Mouse (Mus musculus) lung, embryonic 14.5 days (tissue): ENCODE data around the gene Tbcd. TPM values are rescaled to one million over a fixed set of nuclear protein-coding genes. Genes with fewer than 3 reads are reported as not detected.
A peak's percentile ranks its signal among the peaks of the same experiment; 100 is the strongest.

ENCODE experiments used
- ATAC-seq: fragments of 200-750 bp; cut with Nextera tagmentation; 2 replicates; pipeline ENCODE4 v1.8.0; 2017; ENCODE audit warnings: mild to moderate bottlenecking, moderate TSS enrichment, moderate library complexity; ENCODE audit not compliant: insufficient read depth
- DNase-seq: peaks from one replicate; pipeline ENCODE4 v3.0.0-alpha.2; 2015
- H3K27ac ChIP-seq: fragments of 300-500 bp; sonication (generic); 2 replicates; pipeline ENCODE4 v1.5.1; 2014; ENCODE audit warnings: low read depth, mild to moderate bottlenecking, moderate library complexity
- H3K27me3 ChIP-seq: fragments of 300-500 bp; sonication (generic); 2 replicates; pipeline ENCODE4 v1.6.1; 2014; ENCODE audit warnings: low read length, control low read depth; ENCODE audit not compliant: insufficient read depth
- H3K36me3 ChIP-seq: fragments of 300-500 bp; sonication (generic); 2 replicates; pipeline ENCODE4 v1.6.1; 2014; ENCODE audit warnings: control low read depth; ENCODE audit not compliant: insufficient read depth
- H3K4me1 ChIP-seq: fragments of 300-500 bp; sonication (generic); 2 replicates; pipeline ENCODE4 v1.6.1; 2014; ENCODE audit warnings: antibody characterized with exemption, control low read depth; ENCODE audit not compliant: insufficient read depth
- H3K4me2 ChIP-seq: fragments of 300-500 bp; sonication (generic); 2 replicates; pipeline ENCODE4 v1.6.1; 2014; ENCODE audit warnings: mild to moderate bottlenecking
- H3K4me3 ChIP-seq: fragments of 300-500 bp; sonication (generic); 2 replicates; pipeline ENCODE4 v1.5.1; 2014; ENCODE audit warnings: low read depth, low read length
- H3K9ac ChIP-seq: fragments of 300-500 bp; sonication (generic); 2 replicates; pipeline ENCODE4 v1.6.1; 2014
- H3K9me3 ChIP-seq: fragments of 300-500 bp; sonication (generic); 2 replicates; pipeline ENCODE4 v1.6.1; 2016; ENCODE audit warnings: low read depth, low read length, control low read depth
- CTCF ChIP-seq: IDR thresholded peaks from 2 replicates; pipeline ENCODE4 v1.5.1; 2016; ENCODE audit warnings: antibody characterized with exemption, low read depth
- WGBS: fragments of 180-500 bp; shearing (Covaris S2); extraction: QIAGEN DNeasy Blood & Tissue Kit; methylation state at CpG from one replicate; pipeline ENCODE4 v1.1.7; 2014; 5-methylcytosine and 5-hydroxymethylcytosine counted together
- polyA plus RNA-seq: library from polyadenylated mRNA; unstranded; fragments of >200 nt; fragmentation: Nextera tagmentation; extraction: Ambion mirVana; gene quantifications from 2 replicates; pipeline ENCODE4 v1.2.1, GENCODE M21; 2014

Tbcd gene
- polyA plus RNA-seq, 1 experiment from 2014 or later: 41.3 TPM

- peak; percentile 56; the same call in 1 of the 2 replicates for ATAC-seq
- Histone ChIP-seq H3K9ac (no peak overlapping the region), H3K9me3 (no peaks in the 10 kb centered on the region)
These were observed 24.1 kb downstream of the Tbcd start for GRCm38 (mm10) chr11:121475699-121476415.

DNA sequence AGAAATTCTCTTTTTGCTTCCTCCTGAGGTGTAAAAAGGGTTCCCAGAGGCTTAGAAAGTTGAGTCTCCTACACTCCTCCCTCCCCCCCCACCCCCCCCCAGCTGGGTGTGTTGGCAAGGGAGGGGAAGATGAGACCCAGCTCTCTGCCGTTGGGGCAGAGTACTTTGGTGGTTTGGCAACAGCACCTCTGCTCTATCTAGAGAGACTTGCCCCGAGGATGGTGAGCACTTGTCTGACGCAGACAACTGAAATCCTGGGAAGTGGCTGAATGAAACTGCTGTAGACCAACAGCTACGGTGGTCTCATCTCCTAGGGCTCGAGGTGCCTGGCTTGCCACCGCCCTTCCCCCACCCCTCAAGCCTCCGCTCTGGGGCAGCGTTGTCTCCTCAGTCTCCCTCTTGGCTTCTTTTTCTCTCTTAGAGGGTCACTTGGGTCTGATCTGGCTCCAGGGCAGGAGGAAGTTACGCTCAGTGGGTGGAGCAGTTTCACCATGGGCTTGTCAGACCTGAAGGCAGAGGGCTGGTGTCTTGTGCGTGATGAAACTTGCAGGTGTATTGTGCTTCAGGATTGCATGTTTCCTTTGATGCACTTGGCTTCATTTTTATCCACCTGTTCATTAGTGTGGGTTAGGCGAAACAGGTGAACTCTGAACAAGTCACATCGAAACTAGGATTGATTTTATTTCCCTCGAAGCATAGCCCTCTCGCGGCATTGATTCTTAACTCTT is 27.9 kb downstream of the Tbcd start:
- DNase-seq: no peak
- no peak for ATAC-seq
- Histone ChIP-seq H3K4me2 (no peak overlapping the region), H3K9me3 (no peaks in the 10 kb centered on the region), H3K27me3 (no peaks in the 10 kb centered on the region), H3K9ac (no peak overlapping the region), H3K36me3 (peaks cover 18% of the 10 kb centered on the region), H3K27ac (no peak overlapping the region), H3K4me3 (no peak overlapping the region), H3K4me1 (no peaks in the 10 kb centered on the region)
- TF ChIP-seq CTCF: no peak
- 89% methylated on average over 15 of the region's 15 CpGs for WGBS

More at GRCm38 (mm10) chr11:121475699-121476415, 24.1 kb downstream of the Tbcd start:
- Histone ChIP-seq H3K4me3 (no peak overlapping the region), H3K4me2 (no peak overlapping the region), H3K4me1 (no peaks in the 10 kb centered on the region), H3K36me3 (peaks cover 18% of the 10 kb centered on the region), H3K27me3 (no peaks in the 10 kb centered on the region), H3K27ac (no peak overlapping the region)
- 31% methylated on average over 9 of the region's 9 CpGs for WGBS
- DNase-seq: peak; percentile 89
- TF ChIP-seq CTCF: peak; percentile 91

GRCm38 (mm10) chr11:121481129-121481528 is 29.4 kb downstream of the Tbcd start:
- Histone ChIP-seq H3K9me3 (no peaks in the 10 kb centered on the region), H3K9ac (no peak overlapping the region), H3K4me3 (no peak overlapping the region), H3K36me3 (peaks cover 15% of the 10 kb centered on the region), H3K27ac (no peak overlapping the region), H3K27me3 (no peaks in the 10 kb centered on the region), H3K4me1 (no peaks in the 10 kb centered on the region), H3K4me2 (no peak overlapping the region)
- ATAC-seq (no peak), DNase-seq (no peak)
- TF ChIP-seq CTCF: no peak
- 88% methylated on average over 2 of the region's 2 CpGs for WGBS

DNA sequence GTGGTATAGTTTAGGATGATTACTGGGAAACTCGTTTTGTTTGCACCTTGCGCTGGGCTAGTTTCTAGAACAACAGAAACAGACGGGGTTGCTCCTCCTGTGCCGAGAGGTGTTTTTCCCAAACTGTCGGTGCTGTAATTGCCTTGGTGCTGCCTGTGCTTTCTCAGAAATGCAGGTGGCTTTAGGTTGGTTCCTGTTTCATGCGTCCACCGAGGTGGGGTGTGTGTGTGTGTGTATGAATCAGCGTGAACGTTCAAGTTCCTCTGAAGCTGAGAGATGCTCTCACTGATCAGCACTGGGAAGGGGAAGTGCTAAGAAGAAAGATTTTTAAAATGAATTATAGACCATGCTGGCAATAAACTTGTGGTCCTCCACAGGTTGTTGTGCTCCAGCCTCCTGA is 34.1 kb downstream of the Tbcd start:
- ATAC-seq (no peak), DNase-seq (no peak)
- no peak overlapping the region for H3K9ac ChIP-seq
- H3K4me1 ChIP-seq: no peaks in the 10 kb centered on the region
- H3K4me2 ChIP-seq: no peak overlapping the region
- WGBS: 83% methylated on average over 9 of the region's 9 CpGs
- H3K36me3 ChIP-seq: no peaks in the 10 kb centered on the region
- TF ChIP-seq CTCF: no peak
- no peak overlapping the region for H3K4me3 ChIP-seq
- H3K9me3 ChIP-seq: no peaks in the 10 kb centered on the region
- H3K27me3 ChIP-seq: no peaks in the 10 kb centered on the region
- H3K27ac ChIP-seq: no peak overlapping the region

DNA sequence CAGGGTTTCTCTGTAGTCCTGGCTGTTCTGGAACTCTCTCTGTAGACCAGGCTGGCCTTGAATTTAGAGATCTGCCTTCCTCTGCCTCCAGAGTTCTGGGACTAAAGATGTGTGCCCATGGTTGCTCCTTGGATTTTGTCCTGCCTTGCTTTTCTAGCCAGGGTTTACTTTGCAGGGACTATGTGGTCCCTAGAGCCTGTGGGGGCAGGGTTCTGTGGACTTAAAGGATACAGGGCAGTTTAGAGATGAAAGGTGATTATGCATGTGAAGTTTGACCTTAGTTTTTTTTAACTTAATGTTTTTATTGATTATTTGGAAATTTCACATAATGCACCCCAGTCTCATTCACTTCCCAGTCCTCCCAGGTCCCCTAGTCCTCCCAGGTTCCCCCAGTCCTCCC is 38.9 kb downstream of the Tbcd start:
- Histone ChIP-seq H3K36me3 (no peaks in the 10 kb centered on the region; the same call in 1 of the 2 replicates), H3K27me3 (no peaks in the 10 kb centered on the region), H3K4me3 (no peak overlapping the region), H3K9me3 (no peaks in the 10 kb centered on the region), H3K9ac (no peak overlapping the region), H3K27ac (no peak overlapping the region), H3K4me2 (no peak overlapping the region), H3K4me1 (no peaks in the 10 kb centered on the region)
- ATAC-seq: no peak
- DNase-seq: no peak
- TF ChIP-seq CTCF: no peak

- Histone ChIP-seq H3K27me3 (no peaks in the 10 kb centered on the region), H3K27ac (no peak overlapping the region)
- DNase-seq: no peak
These were observed 48.8 kb downstream of the Tbcd start for GRCm38 (mm10) chr11:121500595-121500994.

DNA sequence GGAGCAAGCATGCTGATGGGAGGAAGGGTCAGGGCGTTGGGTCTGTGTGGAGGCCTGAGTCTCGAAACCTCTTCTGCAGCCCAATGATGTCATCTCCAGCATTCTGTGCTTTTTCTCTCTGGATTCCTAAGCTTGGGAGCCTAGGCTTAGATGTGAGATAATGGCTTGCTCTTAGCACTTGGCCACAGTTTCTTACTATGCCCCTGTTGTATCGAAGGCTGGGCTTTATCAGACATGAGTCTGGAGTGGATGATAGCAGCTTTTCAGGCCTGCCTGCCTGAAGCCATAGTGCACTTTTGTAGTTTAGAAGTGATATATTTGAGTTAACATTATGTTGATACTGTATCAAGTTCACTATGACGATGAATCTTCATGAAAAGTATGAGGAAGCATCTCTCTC is 49.8 kb downstream of the Tbcd start:
- H3K4me2 ChIP-seq: no peak overlapping the region
- no peaks in the 10 kb centered on the region for H3K4me1 ChIP-seq
- no peaks in the 10 kb centered on the region for H3K9me3 ChIP-seq
- H3K9ac ChIP-seq: no peak overlapping the region
- H3K27me3 ChIP-seq: no peaks in the 10 kb centered on the region
- peaks cover 29% of the 10 kb centered on the region for H3K36me3 ChIP-seq
- WGBS: 80% methylated on average over 4 of the region's 4 CpGs
- H3K4me3 ChIP-seq: no peak overlapping the region
- DNase-seq (no peak), ATAC-seq (no peak)
- no peak overlapping the region for H3K27ac ChIP-seq
- TF ChIP-seq CTCF: no peak

More at GRCm38 (mm10) chr11:121500595-121500994, 48.8 kb downstream of the Tbcd start:
- Histone ChIP-seq H3K9ac (no peak overlapping the region), H3K4me3 (no peak overlapping the region), H3K4me2 (no peak overlapping the region), H3K9me3 (no peaks in the 10 kb centered on the region), H3K36me3 (peaks cover 29% of the 10 kb centered on the region), H3K4me1 (no peaks in the 10 kb centered on the region)
- TF ChIP-seq CTCF: no peak
- no peak for ATAC-seq
